Mouse (Mus musculus) liver, embryonic 15.5 days (tissue): ENCODE measurements around the gene Dohh. TPM values are rescaled to one million over a fixed set of nuclear protein-coding genes. Genes with fewer than 3 reads are reported as not detected.

Source experiments
- ATAC-seq: fragments of 200-750 bp; cut with Nextera tagmentation; 2 replicates; pipeline ENCODE4 v1.8.0; 2017; ENCODE audit warnings: moderate number of reproducible peaks, mild to moderate bottlenecking, moderate library complexity; ENCODE audit not compliant: insufficient read depth
- H3K27ac ChIP-seq: fragments of 300-500 bp; sonication (generic); replicated peaks from 2 replicates; pipeline ENCODE4 v1.5.1; 2015; ENCODE audit warnings: mild to moderate bottlenecking, inconsistent platforms
- H3K27me3 ChIP-seq: fragments of 300-500 bp; sonication (generic); 2 replicates; pipeline ENCODE4 v1.6.1; 2015; ENCODE audit warnings: mild to moderate bottlenecking, inconsistent platforms
- H3K36me3 ChIP-seq: fragments of 300-500 bp; sonication (generic); replicated peaks from 2 replicates; pipeline ENCODE4 v1.6.1; 2015; ENCODE audit warnings: moderate library complexity, mild to moderate bottlenecking, inconsistent platforms
- H3K4me1 ChIP-seq: fragments of 300-500 bp; sonication (generic); replicated peaks from 2 replicates; pipeline ENCODE4 v1.6.1; 2015; ENCODE audit warnings: inconsistent platforms
- H3K4me2 ChIP-seq: fragments of 300-500 bp; sonication (generic); 2 replicates; pipeline ENCODE4 v1.6.1; 2015; ENCODE audit warnings: moderate library complexity, mild to moderate bottlenecking, inconsistent platforms
- H3K4me3 ChIP-seq: fragments of 300-500 bp; sonication (generic); replicated peaks from 2 replicates; pipeline ENCODE4 v1.5.1; 2015; ENCODE audit warnings: mild to moderate bottlenecking, inconsistent platforms
- H3K9ac ChIP-seq: fragments of 300-500 bp; sonication (generic); 2 replicates; pipeline ENCODE4 v1.6.1; 2015; ENCODE audit warnings: moderate library complexity, mild to moderate bottlenecking, inconsistent platforms
- H3K9me3 ChIP-seq: fragments of 300-500 bp; sonication (generic); replicated peaks from 2 replicates; pipeline ENCODE4 v1.6.1; 2016; ENCODE audit warnings: inconsistent platforms
- WGBS: fragments of 180-500 bp; shearing (Covaris S2); methylation state at CpG from one replicate; pipeline ENCODE4 v1.1.7; 2015; ENCODE audit warnings: mixed read lengths; ENCODE audit not compliant: insufficient replicate concordance; 5-methylcytosine and 5-hydroxymethylcytosine counted together
- polyA plus RNA-seq: library from polyadenylated mRNA; unstranded; fragments of >200 nt; fragmentation: Nextera tagmentation; extraction: Ambion mirVana; gene quantifications from 2 replicates; pipeline ENCODE4 v1.2.1, GENCODE M21; 2015

Dohh gene
- polyA plus RNA-seq, 1 experiment from 2014 or later: 50.9 TPM

GRCm38 (mm10) chr10:81422191-81422590, 38.0 kb downstream of the Dohh start:
- Histone ChIP-seq H3K4me2 (no peak overlapping the region), H3K27me3 (peaks cover 59% of the 10 kb centered on the region), H3K4me1 (peaks cover 45% of the 10 kb centered on the region), H3K4me3 (no peak overlapping the region), H3K27ac (no peak overlapping the region), H3K9me3 (no peaks in the 10 kb centered on the region), H3K9ac (no peak overlapping the region), H3K36me3 (no peaks in the 10 kb centered on the region)
- no peak for ATAC-seq
- WGBS: 60% methylated on average over 6 of the region's 6 CpGs

- 71% methylated on average over 3 of the region's 3 CpGs for WGBS
- Histone ChIP-seq H3K27ac (no peak overlapping the region), H3K4me1 (peaks cover 47% of the 10 kb centered on the region), H3K4me2 (no peak overlapping the region), H3K36me3 (no peaks in the 10 kb centered on the region), H3K9me3 (no peaks in the 10 kb centered on the region), H3K27me3 (peaks cover 59% of the 10 kb centered on the region), H3K9ac (no peak overlapping the region), H3K4me3 (no peak overlapping the region)
- ATAC-seq: no peak
These were observed 38.5 kb downstream of the Dohh start for GRCm38 (mm10) chr10:81422661-81423217.

- no peaks in the 10 kb centered on the region for H3K36me3 ChIP-seq
- H3K4me1 ChIP-seq: peaks cover 45% of the 10 kb centered on the region
- H3K27me3 ChIP-seq: peaks cover 59% of the 10 kb centered on the region
- no peak for ATAC-seq
- H3K27ac ChIP-seq: no peak overlapping the region
- no peak overlapping the region for H3K4me2 ChIP-seq
- WGBS: 45% methylated on average over 4 of the region's 4 CpGs
- H3K9me3 ChIP-seq: no peaks in the 10 kb centered on the region
- H3K4me3 ChIP-seq: no peak overlapping the region
- no peak overlapping the region for H3K9ac ChIP-seq
These were observed 39.4 kb downstream of the Dohh start for GRCm38 (mm10) chr10:81423476-81424245.

- ATAC-seq: no peak
- no peaks in the 10 kb centered on the region for H3K36me3 ChIP-seq
- peaks cover 44% of the 10 kb centered on the region for H3K4me1 ChIP-seq
- H3K27ac ChIP-seq: no peak overlapping the region
- no peaks in the 10 kb centered on the region for H3K9me3 ChIP-seq
- no peak overlapping the region for H3K4me3 ChIP-seq
- H3K27me3 ChIP-seq: peaks cover 67% of the 10 kb centered on the region
- no peak overlapping the region for H3K9ac ChIP-seq
- WGBS: 9% methylated on average over 25 of the region's 25 CpGs
- peak overlapping the region; percentile 15; the same call in 1 of the 2 replicates for H3K4me2 ChIP-seq
These were observed 40.2 kb downstream of the Dohh start for GRCm38 (mm10) chr10:81424246-81425051.

- Histone ChIP-seq H3K4me1 (peaks cover 45% of the 10 kb centered on the region), H3K27ac (peak overlapping the region; percentile 9; the same call in 1 of the 2 replicates), H3K9me3 (no peaks in the 10 kb centered on the region), H3K27me3 (peaks cover 76% of the 10 kb centered on the region), H3K4me3 (no peak overlapping the region), H3K4me2 (peak overlapping the region; percentile 69; the same call in 1 of the 2 replicates), H3K9ac (no peak overlapping the region), H3K36me3 (no peaks in the 10 kb centered on the region)
- ATAC-seq: no peak
- 46% methylated on average over 10 of the region's 10 CpGs for WGBS
These were observed 41.1 kb downstream of the Dohh start for GRCm38 (mm10) chr10:81425236-81425850.

GRCm38 (mm10) chr10:81426081-81426671, 41.9 kb downstream of the Dohh start:
- H3K9ac ChIP-seq: peak overlapping the region; percentile 42; the same call in 1 of the 2 replicates
- no peak for ATAC-seq
- peaks cover 84% of the 10 kb centered on the region for H3K27me3 ChIP-seq
- H3K4me3 ChIP-seq: peak overlapping the region; percentile 59
- no peak overlapping the region for H3K27ac ChIP-seq
- peak overlapping the region; percentile 69 for H3K4me2 ChIP-seq
- H3K4me1 ChIP-seq: peaks cover 53% of the 10 kb centered on the region
- 1% methylated on average over 28 of the region's 33 CpGs for WGBS
- H3K36me3 ChIP-seq: no peaks in the 10 kb centered on the region
- H3K9me3 ChIP-seq: no peaks in the 10 kb centered on the region

GRCm38 (mm10) chr10:81426897-81427296, 42.7 kb downstream of the Dohh start:
- H3K36me3 ChIP-seq: no peaks in the 10 kb centered on the region
- peaks cover 60% of the 10 kb centered on the region for H3K4me1 ChIP-seq
- H3K4me3 ChIP-seq: peak overlapping the region; percentile 59
- peak overlapping the region; percentile 42; the same call in 1 of the 2 replicates for H3K9ac ChIP-seq
- no peaks in the 10 kb centered on the region for H3K9me3 ChIP-seq
- WGBS: 2% methylated on average over 36 of the region's 38 CpGs
- H3K27me3 ChIP-seq: peaks cover 91% of the 10 kb centered on the region
- peak overlapping the region; percentile 69 for H3K4me2 ChIP-seq
- no peak for ATAC-seq
- H3K27ac ChIP-seq: no peak overlapping the region

- H3K36me3 ChIP-seq: no peaks in the 10 kb centered on the region
- no peak overlapping the region for H3K27ac ChIP-seq
- peak overlapping the region; percentile 59; the same call in 1 of the 2 replicates for H3K4me3 ChIP-seq
- H3K4me2 ChIP-seq: peak overlapping the region; percentile 69
- H3K4me1 ChIP-seq: peaks cover 62% of the 10 kb centered on the region
- no peak for ATAC-seq
- H3K27me3 ChIP-seq: peaks cover 94% of the 10 kb centered on the region
- H3K9me3 ChIP-seq: no peaks in the 10 kb centered on the region
- H3K9ac ChIP-seq: no peak overlapping the region
- 41% methylated on average over 3 of the region's 3 CpGs for WGBS
These were observed 43.1 kb downstream of the Dohh start for GRCm38 (mm10) chr10:81427327-81427726.

GRCm38 (mm10) chr10:81427804-81428506, 43.7 kb downstream of the Dohh start:
- WGBS: 71% methylated on average over 8 of the region's 8 CpGs
- Histone ChIP-seq H3K27ac (no peak overlapping the region), H3K9ac (no peak overlapping the region), H3K4me1 (peaks cover 69% of the 10 kb centered on the region), H3K9me3 (no peaks in the 10 kb centered on the region), H3K4me3 (no peak overlapping the region), H3K36me3 (no peaks in the 10 kb centered on the region), H3K4me2 (no peak overlapping the region), H3K27me3 (peaks cover 95% of the 10 kb centered on the region)
- ATAC-seq: no peak

- no peak overlapping the region for H3K9ac ChIP-seq
These were observed 44.3 kb downstream of the Dohh start for GRCm38 (mm10) chr10:81428507-81428870.

More at GRCm38 (mm10) chr10:81428507-81428870, 44.3 kb downstream of the Dohh start:
- no peak overlapping the region for H3K4me2 ChIP-seq
- ATAC-seq: no peak
- H3K27me3 ChIP-seq: peaks cover 93% of the 10 kb centered on the region
- no peak overlapping the region for H3K4me3 ChIP-seq
- H3K36me3 ChIP-seq: no peaks in the 10 kb centered on the region
- 65% methylated on average over 7 of the region's 7 CpGs for WGBS
- no peak overlapping the region for H3K27ac ChIP-seq
- peaks cover 74% of the 10 kb centered on the region for H3K4me1 ChIP-seq
- no peaks in the 10 kb centered on the region for H3K9me3 ChIP-seq
